Mouse (Mus musculus) intestine, postnatal 0 days (tissue): ENCODE data around the gene Srrm2. TPM values are rescaled to one million over a fixed set of nuclear protein-coding genes. Genes with fewer than 3 reads are reported as not detected.

Source experiments
- ATAC-seq: fragments of 200-750 bp; cut with Nextera tagmentation; 2 replicates; pipeline ENCODE4 v1.8.0; 2017; ENCODE audit warnings: mild to moderate bottlenecking, moderate TSS enrichment, moderate library complexity
- H3K27ac ChIP-seq: fragments of 300-500 bp; sonication (generic); 2 replicates; pipeline ENCODE4 v1.5.1; 2014; ENCODE audit warnings: mild to moderate bottlenecking, low read depth, low read length, moderate library complexity
- H3K27me3 ChIP-seq: fragments of 300-500 bp; sonication (generic); replicated peaks from 2 replicates; pipeline ENCODE4 v1.6.1; 2014; ENCODE audit warnings: low read length, mixed read lengths; ENCODE audit not compliant: control insufficient read depth, insufficient read depth
- H3K36me3 ChIP-seq: fragments of 300-500 bp; sonication (generic); 2 replicates; pipeline ENCODE4 v1.6.1; 2014; ENCODE audit warnings: mild to moderate bottlenecking, moderate library complexity; ENCODE audit not compliant: control insufficient read depth, insufficient read depth
- H3K4me1 ChIP-seq: fragments of 300-500 bp; sonication (generic); replicated peaks from 2 replicates; pipeline ENCODE4 v1.6.1; 2014; ENCODE audit warnings: antibody characterized with exemption, low read length, mixed read lengths; ENCODE audit not compliant: control insufficient read depth, insufficient read depth
- H3K4me2 ChIP-seq: fragments of 300-500 bp; sonication (generic); replicated peaks from 2 replicates; pipeline ENCODE4 v1.6.1; 2014; ENCODE audit warnings: low read depth, mild to moderate bottlenecking, moderate library complexity
- H3K4me3 ChIP-seq: fragments of 300-500 bp; sonication (generic); 2 replicates; pipeline ENCODE4 v1.5.1; 2014; ENCODE audit warnings: low read depth, low read length
- H3K9ac ChIP-seq: fragments of 300-500 bp; sonication (generic); 2 replicates; pipeline ENCODE4 v1.6.1; 2014; ENCODE audit warnings: mild to moderate bottlenecking, low read depth, low read length
- H3K9me3 ChIP-seq: fragments of 300-500 bp; sonication (generic); 2 replicates; pipeline ENCODE4 v1.6.1; 2016; ENCODE audit warnings: mixed run types; ENCODE audit not compliant: control insufficient read depth
- CTCF ChIP-seq: sonication (generic); IDR thresholded peaks from 2 replicates; pipeline ENCODE4 v1.5.1; 2016; ENCODE audit warnings: low read depth, mild to moderate bottlenecking, control low read depth, antibody characterized with exemption, moderate library complexity
- WGBS: fragments of 180-500 bp; shearing (Covaris S2); extraction: QIAGEN DNeasy Blood & Tissue Kit; methylation state at CpG from one replicate; pipeline ENCODE4 v1.1.7; 2014; 5-methylcytosine and 5-hydroxymethylcytosine counted together
- polyA plus RNA-seq: library from polyadenylated mRNA; unstranded; fragments of >200 nt; fragmentation: Nextera tagmentation; extraction: Ambion mirVana; gene quantifications from 2 replicates; pipeline ENCODE4 v1.2.1, GENCODE M21; 2015

Gene Srrm2
- polyA plus RNA-seq, 1 experiment from 2014 or later, result 185 TPM

GRCm38 (mm10) chr17:23797316-23797715 is 7.0 kb downstream of the Srrm2 start:
- ATAC-seq, result no peak
- no peaks in the 10 kb centered on the region for H3K9me3 ChIP-seq
- 70% methylated on average over 7 of the region's 7 CpGs for WGBS
- no peaks in the 10 kb centered on the region for H3K27me3 ChIP-seq
- H3K4me1 ChIP-seq, result no peaks in the 10 kb centered on the region
- H3K4me2 ChIP-seq, result no peak overlapping the region
- TF ChIP-seq CTCF, result no peak
- no peak overlapping the region for H3K27ac ChIP-seq
- no peaks in the 10 kb centered on the region for H3K36me3 ChIP-seq
- H3K4me3 ChIP-seq, result no peak overlapping the region
- H3K9ac ChIP-seq, result no peak overlapping the region

- Histone ChIP-seq H3K9ac (no peak overlapping the region), H3K4me3 (no peak overlapping the region), H3K4me2 (no peak overlapping the region), H3K36me3 (no peaks in the 10 kb centered on the region), H3K27me3 (no peaks in the 10 kb centered on the region), H3K27ac (no peak overlapping the region), H3K4me1 (0 out of 2 replicates have a peak, but pooled peaks cover 6% of the 10 kb centered on the region), H3K9me3 (no peaks in the 10 kb centered on the region)
- 95% methylated on average over 10 of the region's 10 CpGs for WGBS
- TF ChIP-seq CTCF, result no peak
- no peak for ATAC-seq
These were observed 11.3 kb downstream of the Srrm2 start for GRCm38 (mm10) chr17:23801627-23802026.

- WGBS, result under 1% methylated on average over 52 of the region's 60 CpGs
- Histone ChIP-seq H3K27me3 (no peaks in the 10 kb centered on the region), H3K4me2 (peak overlapping the region; percentile 78), H3K9me3 (no peaks in the 10 kb centered on the region), H3K27ac (peak overlapping the region; percentile 97), H3K36me3 (peaks cover 7% of the 10 kb centered on the region), H3K4me1 (peaks cover 6% of the 10 kb centered on the region; the same call in 1 of the 2 replicates), H3K4me3 (peak overlapping the region; percentile 93), H3K9ac (peak overlapping the region; percentile 93)
- TF ChIP-seq CTCF, result 0 out of 2 replicates have a peak, but pooled peaks have one; percentile 6
- ATAC-seq, result peak; percentile 98
These were observed 12.5 kb downstream of the Srrm2 start for GRCm38 (mm10) chr17:23802746-23803365.

GRCm38 (mm10) chr17:23803366-23804041 is 13.2 kb downstream of the Srrm2 start:
- ATAC-seq, result peak; percentile 58

GRCm38 (mm10) chr17:23804426-23805085 is 14.2 kb downstream of the Srrm2 start:
- Histone ChIP-seq H3K9me3 (no peaks in the 10 kb centered on the region), H3K27ac (peak overlapping the region; percentile 97; the same call in 1 of the 2 replicates), H3K4me2 (peak overlapping the region; percentile 78), H3K36me3 (peaks cover 18% of the 10 kb centered on the region), H3K9ac (peak overlapping the region; percentile 93), H3K27me3 (no peaks in the 10 kb centered on the region), H3K4me1 (peaks cover 6% of the 10 kb centered on the region; the same call in 1 of the 2 replicates), H3K4me3 (peak overlapping the region; percentile 93)
- WGBS, result under 1% methylated on average over 8 of the region's 8 CpGs
- no peak for TF ChIP-seq CTCF
- ATAC-seq, result no peak

More at GRCm38 (mm10) chr17:23803366-23804041, 13.2 kb downstream of the Srrm2 start:
- Histone ChIP-seq H3K27me3 (no peaks in the 10 kb centered on the region), H3K4me2 (peak overlapping the region; percentile 78), H3K9ac (peak overlapping the region; percentile 93), H3K4me1 (peaks cover 6% of the 10 kb centered on the region; the same call in 1 of the 2 replicates), H3K9me3 (no peaks in the 10 kb centered on the region), H3K4me3 (peak overlapping the region; percentile 93), H3K36me3 (peaks cover 7% of the 10 kb centered on the region), H3K27ac (peak overlapping the region; percentile 97)
- 1% methylated on average over 56 of the region's 83 CpGs for whole genome bisulfite sequencing
- TF ChIP-seq CTCF, result no peak

- Histone ChIP-seq H3K4me3 (peak overlapping the region; percentile 18; the same call in 1 of the 2 replicates), H3K4me1 (peaks cover 6% of the 10 kb centered on the region; the same call in 1 of the 2 replicates), H3K9ac (0 out of 2 replicates have a peak overlapping the region, but pooled peaks have one; percentile 22), H3K9me3 (no peaks in the 10 kb centered on the region), H3K36me3 (peaks cover 39% of the 10 kb centered on the region), H3K27ac (no peak overlapping the region), H3K4me2 (peak overlapping the region; percentile 78), H3K27me3 (no peaks in the 10 kb centered on the region)
- peak; percentile 70 for TF ChIP-seq CTCF
- WGBS, result 48% methylated on average over 25 of the region's 25 CpGs
- no peak for ATAC-seq
These were observed 16.5 kb downstream of the Srrm2 start for GRCm38 (mm10) chr17:23806867-23807266.
